Mouse (Mus musculus) hindbrain, postnatal 0 days (tissue): ENCODE data around the gene Naip1. TPM values are rescaled to one million over a fixed set of nuclear protein-coding genes. Genes with fewer than 3 reads are reported as not detected.
"Not testable (repeated sequence)": the region's sequence is repeated elsewhere in the genome, so short reads cannot be mapped to it uniquely, and the experiment has no call there.

ENCODE experiments used
- ATAC-seq: fragments of 200-750 bp; cut with Nextera tagmentation; 2 replicates; pipeline ENCODE4 v1.8.0; 2017; ENCODE audit warnings: mild to moderate bottlenecking, moderate TSS enrichment, moderate library complexity
- DNase-seq: peaks from one replicate; pipeline ENCODE4 v3.0.0-alpha.2; 2015; ENCODE audit warnings: low spot score
- H3K27ac ChIP-seq: fragments of 300-500 bp; sonication (generic); 2 replicates; pipeline ENCODE4 v1.5.1; 2014; ENCODE audit warnings: mild to moderate bottlenecking
- H3K27me3 ChIP-seq: fragments of 300-500 bp; sonication (generic); 2 replicates; pipeline ENCODE4 v1.6.1; 2014; ENCODE audit warnings: low read length, mixed read lengths; ENCODE audit not compliant: insufficient read depth
- H3K36me3 ChIP-seq: fragments of 300-500 bp; sonication (generic); 2 replicates; pipeline ENCODE4 v1.6.1; 2014; ENCODE audit warnings: low read length, mixed read lengths; ENCODE audit not compliant: insufficient read depth
- H3K4me1 ChIP-seq: fragments of 300-500 bp; sonication (generic); 2 replicates; pipeline ENCODE4 v1.6.1; 2014; ENCODE audit warnings: antibody characterized with exemption, low read length, mixed read lengths; ENCODE audit not compliant: insufficient read depth
- H3K4me2 ChIP-seq: fragments of 300-500 bp; sonication (generic); 2 replicates; pipeline ENCODE4 v1.6.1; 2014; ENCODE audit warnings: low read depth, mild to moderate bottlenecking, low read length, moderate library complexity, mixed read lengths
- H3K4me3 ChIP-seq: fragments of 300-500 bp; sonication (generic); 2 replicates; pipeline ENCODE4 v1.5.1; 2014; ENCODE audit warnings: low read length
- H3K9ac ChIP-seq: fragments of 300-500 bp; sonication (generic); replicated peaks from 2 replicates; pipeline ENCODE4 v1.6.1; 2014; ENCODE audit warnings: mild to moderate bottlenecking, low read length, moderate library complexity, mixed read lengths
- H3K9me3 ChIP-seq: fragments of 300-500 bp; sonication (generic); 2 replicates; pipeline ENCODE4 v1.6.1; 2016; ENCODE audit warnings: low read length, mixed read lengths
- CTCF ChIP-seq: IDR thresholded peaks from 2 replicates; pipeline ENCODE4 v1.5.1; 2016; ENCODE audit warnings: antibody characterized with exemption, control low read depth, low read depth
- WGBS: fragments of 180-500 bp; shearing (Covaris S2); extraction: QIAGEN DNeasy Blood & Tissue Kit; methylation state at CpG from one replicate; pipeline ENCODE4 v1.1.7; 2014; 5-methylcytosine and 5-hydroxymethylcytosine counted together
- polyA plus RNA-seq: library from polyadenylated mRNA; unstranded; fragments of >200 nt; fragmentation: Nextera tagmentation; extraction: Ambion mirVana; gene quantifications from 2 replicates; pipeline ENCODE4 v1.2.1, GENCODE M21; 2015
- total RNA-seq: library from RNA; depleted of rRNA; stranded (reverse); fragments of >200 nt; gene quantifications from 2 replicates; pipeline ENCODE4 v1.2.3, GENCODE M21; 2014

Naip1 gene
- total and polyA plus RNA-seq, 2 experiments from 2014 or later, result 0.08 to 0.10 TPM

DNA sequence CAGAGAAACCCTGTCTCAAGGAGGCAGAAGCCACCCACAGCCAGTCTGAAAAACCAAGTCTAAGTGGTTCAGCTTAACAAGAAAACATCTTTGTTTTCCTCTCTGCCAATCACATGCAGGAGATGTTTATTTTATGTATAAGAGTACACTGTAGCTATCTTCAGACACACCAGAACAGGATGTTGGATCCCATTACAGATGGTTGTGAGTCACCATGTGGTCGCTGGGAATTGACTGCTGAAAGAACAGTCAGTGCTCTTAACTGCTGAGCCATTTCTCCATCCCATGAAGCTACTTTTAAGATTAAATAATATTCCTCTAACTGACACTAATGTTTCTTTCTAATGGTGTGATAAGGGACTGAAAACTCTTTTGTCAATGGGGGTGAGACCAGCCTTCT, 14.0 kb downstream of the Naip1 start:
- no peak overlapping the region for H3K9ac ChIP-seq
- no peak for TF ChIP-seq CTCF
- H3K9me3 ChIP-seq, result no peaks in the 10 kb centered on the region
- DNase-seq, result no peak
- H3K4me3 ChIP-seq, result no peak overlapping the region
- no peaks in the 10 kb centered on the region for H3K27me3 ChIP-seq
- 68% methylated on average over 1 of the region's 1 CpGs for WGBS
- no peaks in the 10 kb centered on the region for H3K4me1 ChIP-seq
- no peak overlapping the region for H3K27ac ChIP-seq
- H3K4me2 ChIP-seq, result no peak overlapping the region
- H3K36me3 ChIP-seq, result no peaks in the 10 kb centered on the region
- ATAC-seq, result no peak

GRCm38 (mm10) chr13:100437322-100437825, 15.3 kb downstream of the Naip1 start:
- no peak overlapping the region for H3K27ac ChIP-seq
- H3K4me1 ChIP-seq, result no peaks in the 10 kb centered on the region
- H3K4me3 ChIP-seq, result no peak overlapping the region
- WGBS, result 75% methylated on average over 3 of the region's 3 CpGs
- no peaks in the 10 kb centered on the region for H3K9me3 ChIP-seq
- DNase-seq (no peak), ATAC-seq (no peak)
- no peak overlapping the region for H3K9ac ChIP-seq
- H3K4me2 ChIP-seq, result no peak overlapping the region
- no peak for TF ChIP-seq CTCF
- no peaks in the 10 kb centered on the region for H3K27me3 ChIP-seq
- H3K36me3 ChIP-seq, result no peaks in the 10 kb centered on the region

- H3K4me3 ChIP-seq, H3K27ac ChIP-seq, H3K36me3 ChIP-seq, DNase-seq, H3K9ac ChIP-seq, H3K9me3 ChIP-seq, H3K4me1 ChIP-seq, H3K27me3 ChIP-seq, H3K4me2 ChIP-seq, ATAC-seq: not testable (repeated sequence)
- 79% methylated on average over 1 of the region's 1 CpGs for WGBS
Measured at GRCm38 (mm10) chr13:100436556-100437163, 16.0 kb downstream of the Naip1 start.

GRCm38 (mm10) chr13:100419958-100420357, 32.7 kb downstream of the Naip1 start:
- not testable (repeated sequence) for H3K4me3 ChIP-seq, H3K4me1 ChIP-seq, ATAC-seq, H3K4me2 ChIP-seq, H3K9me3 ChIP-seq, H3K27me3 ChIP-seq, DNase-seq, H3K27ac ChIP-seq, H3K9ac ChIP-seq, H3K36me3 ChIP-seq
- whole genome bisulfite sequencing, result 90% methylated on average over 7 of the region's 7 CpGs

GRCm38 (mm10) chr13:100414428-100414827, 38.2 kb downstream of the Naip1 start:
- H3K27ac ChIP-seq, result no peak overlapping the region
- TF ChIP-seq CTCF, result no peak
- H3K9ac ChIP-seq, result no peak overlapping the region
- H3K4me3 ChIP-seq, result no peak overlapping the region
- WGBS, result 50% methylated on average over 1 of the region's 1 CpGs
- no peaks in the 10 kb centered on the region for H3K9me3 ChIP-seq
- H3K4me1 ChIP-seq, result no peaks in the 10 kb centered on the region
- ATAC-seq, result no peak
- H3K27me3 ChIP-seq, result no peaks in the 10 kb centered on the region
- no peak overlapping the region for H3K4me2 ChIP-seq
- no peak for DNase-seq
- no peaks in the 10 kb centered on the region for H3K36me3 ChIP-seq

DNA sequence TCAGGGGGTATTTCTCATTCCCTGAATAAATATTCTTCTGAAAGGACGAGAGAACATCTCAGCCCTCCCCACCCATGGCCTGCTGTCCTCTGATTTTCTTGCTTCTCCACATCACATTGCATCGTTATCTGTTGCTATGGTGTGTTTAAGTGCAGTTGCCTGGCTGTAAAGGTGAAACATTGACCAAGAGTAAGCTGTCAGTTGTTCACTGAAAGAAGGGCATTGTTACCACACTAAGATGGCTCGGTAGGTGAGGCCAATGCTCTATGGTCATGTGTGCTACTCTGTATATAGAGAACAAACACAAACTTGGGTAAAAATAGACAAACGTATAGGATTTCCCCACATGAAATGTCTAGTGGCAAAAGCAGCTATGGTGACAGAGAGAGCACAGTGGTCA, 42.8 kb downstream of the Naip1 start:
- Histone ChIP-seq H3K9me3 (no peaks in the 10 kb centered on the region), H3K4me1 (no peaks in the 10 kb centered on the region), H3K27me3 (no peaks in the 10 kb centered on the region), H3K27ac (no peak overlapping the region), H3K9ac (no peak overlapping the region), H3K4me2 (no peak overlapping the region), H3K36me3 (no peaks in the 10 kb centered on the region), H3K4me3 (no peak overlapping the region)
- DNase-seq (no peak), ATAC-seq (no peak)
- WGBS, result 78% methylated on average over 4 of the region's 4 CpGs
- no peak for TF ChIP-seq CTCF

GRCm38 (mm10) chr13:100409181-100409580, 43.5 kb downstream of the Naip1 start:
- TF ChIP-seq CTCF, result no peak
- H3K9me3 ChIP-seq, result no peaks in the 10 kb centered on the region
- H3K27me3 ChIP-seq, result no peaks in the 10 kb centered on the region
- no peak overlapping the region for H3K27ac ChIP-seq
- H3K36me3 ChIP-seq, result no peaks in the 10 kb centered on the region
- H3K9ac ChIP-seq, result no peak overlapping the region
- ATAC-seq (no peak), DNase-seq (no peak)
- H3K4me2 ChIP-seq, result no peak overlapping the region
- H3K4me1 ChIP-seq, result no peaks in the 10 kb centered on the region
- no peak overlapping the region for H3K4me3 ChIP-seq
- 84% methylated on average over 5 of the region's 5 CpGs for WGBS
